Mouse (Mus musculus) adrenal gland, postnatal 14 days (tissue): ENCODE measurements at regions not wholly inside any gene's neighbourhood (a gene's known extent, or its start where the extent isn't known, plus 50 kb on each side); places are given as distances from the start of the nearest gene placed in this dataset.

Source experiments
- DNase-seq: peaks from one replicate; pipeline ENCODE4 v3.0.0; 2021; ENCODE audit warnings: mixed read lengths

- no peak for DNase-seq
Observed at GRCm38 (mm10) chr1:61321513-61322145, 317.0 kb upstream of the Pard3b start.

- DNase-seq: no peak
Observed at GRCm38 (mm10) chr1:61331456-61331855, 307.2 kb upstream of the Pard3b start.

- no peak for DNase-seq
Observed at GRCm38 (mm10) chr1:61331906-61332305, 306.7 kb upstream of the Pard3b start.

GRCm38 (mm10) chr1:61336367-61336766 is 302.3 kb upstream of the Pard3b start:
- DNase-seq: no peak

- DNase-seq: no peak
Observed at GRCm38 (mm10) chr1:61352921-61353320, 285.7 kb upstream of the Pard3b start.

- no peak for DNase-seq
Observed at GRCm38 (mm10) chr1:61353481-61353880, 285.1 kb upstream of the Pard3b start.

- DNase-seq: no peak
Observed at GRCm38 (mm10) chr1:61355241-61355640, 283.4 kb upstream of the Pard3b start.

- no peak for DNase-seq
Observed at GRCm38 (mm10) chr1:61359011-61359930, 279.4 kb upstream of the Pard3b start.

- no peak for DNase-seq
Observed at GRCm38 (mm10) chr1:61372581-61372980, 266.0 kb upstream of the Pard3b start.

- peak; percentile 50 for DNase-seq
Observed at GRCm38 (mm10) chr1:61373661-61374491, 264.7 kb upstream of the Pard3b start.

- DNase-seq: peak; percentile 12
Observed at GRCm38 (mm10) chr1:61376417-61376816, 262.2 kb upstream of the Pard3b start.

GRCm38 (mm10) chr1:61377070-61377469 is 261.6 kb upstream of the Pard3b start:
- DNase-seq: peak; percentile 81

- DNase-seq: no peak
Observed at GRCm38 (mm10) chr1:61378240-61378639, 260.4 kb upstream of the Pard3b start.

GRCm38 (mm10) chr1:61379771-61380517 is 258.7 kb upstream of the Pard3b start:
- no peak for DNase-seq

GRCm38 (mm10) chr1:61387587-61387986 is 251.0 kb upstream of the Pard3b start:
- DNase-seq: no peak

- DNase-seq: no peak
Observed at GRCm38 (mm10) chr1:61397796-61398195, 240.8 kb upstream of the Pard3b start.

- no peak for DNase-seq
Observed at GRCm38 (mm10) chr1:61402339-61402738, 236.3 kb upstream of the Pard3b start.

- no peak for DNase-seq
Observed at GRCm38 (mm10) chr1:61407201-61407600, 231.4 kb upstream of the Pard3b start.

- DNase-seq: no peak
Observed at GRCm38 (mm10) chr1:61414772-61415171, 223.9 kb upstream of the Pard3b start.

GRCm38 (mm10) chr1:61415426-61416195 is 223.0 kb upstream of the Pard3b start:
- DNase-seq: no peak

- no peak for DNase-seq
Observed at GRCm38 (mm10) chr1:61418396-61418795, 220.2 kb upstream of the Pard3b start.
